Mouse (Mus musculus): ENCODE measurements around the gene Vps33a.
"Not testable (repeated sequence)": the region's sequence is repeated elsewhere in the genome, so short reads cannot be mapped to it uniquely, and the experiment has no call there.

Gene Vps33a

GRCm38 (mm10) chr5:123523692-123524392, 49.0 kb downstream of the Vps33a start, which contains the start of gene Diablo:
TSS of gene Diablo (minus strand) at chr5:123524176.
- peak; percentile 99 for DNase-seq

GRCm38 (mm10) chr5:123522166-123522565, 50.7 kb downstream of the Vps33a start:
- DNase-seq: no peak

- DNase-seq: no peak
Measured at GRCm38 (mm10) chr5:123521621-123522020, 51.2 kb downstream of the Vps33a start.

GRCm38 (mm10) chr5:123520666-123521065, 52.2 kb downstream of the Vps33a start:
- no peak for DNase-seq

- no peak for DNase-seq
Measured at GRCm38 (mm10) chr5:123514871-123515270, 58.0 kb downstream of the Vps33a start.

GRCm38 (mm10) chr5:123512102-123512501, 60.7 kb downstream of the Vps33a start:
- DNase-seq: no peak

- not testable (repeated sequence) for DNase-seq
Measured at GRCm38 (mm10) chr5:123511426-123511825, 61.4 kb downstream of the Vps33a start.

GRCm38 (mm10) chr5:123510160-123510559, 62.7 kb downstream of the Vps33a start, which contains the start of gene B3gnt4:
TSS of gene B3gnt4 (plus strand) at chr5:123510460.
- DNase-seq: no peak

GRCm38 (mm10) chr5:123508921-123509320, 63.9 kb downstream of the Vps33a start:
- DNase-seq: no peak

- DNase-seq: peak; percentile 83 to 84
Measured at GRCm38 (mm10) chr5:123507936-123508723, 64.7 kb downstream of the Vps33a start.

- DNase-seq: no peak
Measured at GRCm38 (mm10) chr5:123501973-123502372, 70.9 kb downstream of the Vps33a start.

- DNase-seq: peak; percentile 59 to 61
Measured at GRCm38 (mm10) chr5:123499717-123500116, 73.1 kb downstream of the Vps33a start.

- DNase-seq: no peak
Measured at GRCm38 (mm10) chr5:123489935-123490334, 82.9 kb downstream of the Vps33a start.

- no peak for DNase-seq
Measured at GRCm38 (mm10) chr5:123489112-123489785, 83.6 kb downstream of the Vps33a start, which contains the start of the genes Lrrc43 and Il31. TSS of gene Lrrc43 (plus strand) at chr5:123489305. TSS of gene Il31 (minus strand) at chr5:123489489.

- no peak for DNase-seq
Measured at GRCm38 (mm10) chr5:123487659-123488395, 85.0 kb downstream of the Vps33a start.
